Mouse (Mus musculus) ES-Bruce4 (cell line): ENCODE measurements around the gene Dram1.

ENCODE experiments used
- CTCF ChIP-seq: IDR thresholded peaks from one replicate; pipeline ENCODE4 v1.8.1; 2011; ENCODE audit warnings: low read depth, low read length
- EP300 ChIP-seq: IDR thresholded peaks from 2 replicates; pipeline ENCODE4 v1.6.1; 2011; ENCODE audit warnings: low read depth, low read length; ENCODE audit not compliant: insufficient read depth
- POLR2A ChIP-seq: IDR thresholded peaks from one replicate; pipeline ENCODE4 v1.8.1; 2011; ENCODE audit warnings: low read length; ENCODE audit not compliant: insufficient read depth

GRCm38 (mm10) chr10:88389576-88389975 lies 10.7 kb upstream of the Dram1 start:
- no peak for TF ChIP-seq CTCF
- no peak for TF ChIP-seq EP300
- no peak for TF ChIP-seq POLR2A
